7 mouse cellular contexts compared by ENCODE assay signal in the genomic region with DNA sequence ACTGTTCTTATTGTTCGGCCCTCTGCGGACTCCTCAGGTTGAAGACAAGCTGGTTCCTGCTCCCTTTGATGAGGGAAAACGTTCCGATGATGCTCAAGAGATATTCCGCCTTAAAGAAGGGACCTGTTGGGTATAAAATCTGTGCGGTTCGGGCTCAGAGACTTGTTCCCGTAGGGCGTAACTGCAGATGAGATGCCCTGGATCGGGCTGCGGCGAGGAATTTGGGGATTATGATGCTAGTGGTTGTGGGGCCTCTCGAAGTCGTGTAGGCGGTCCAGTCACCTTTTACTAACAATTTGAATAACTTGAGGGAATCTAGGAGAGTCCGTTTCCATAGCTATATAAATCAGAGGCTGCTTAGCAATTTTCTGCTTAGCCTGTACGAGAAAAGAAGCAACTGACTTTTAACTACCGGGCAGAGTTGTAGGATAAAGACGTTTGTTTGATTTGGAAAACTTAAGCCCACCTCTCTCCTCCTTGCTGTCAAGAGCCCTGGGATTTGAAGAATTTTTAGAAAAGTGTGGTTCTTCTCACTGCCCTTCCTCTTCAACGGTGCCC. TPM values are rescaled to one million over a fixed set of nuclear protein-coding genes. Genes with fewer than 3 reads are reported as not detected.
DNase-seq lines count a peak whose midpoint lies in the region; ATAC-seq and TF ChIP-seq lines count a peak whose summit lies in the region.

Gene Stx3 (minus strand): TSS at position 261 of the 558 bp plus-strand sequence.

- peak within 1 kb of the TSS; percentile 61 for H3K4me3 ChIP-seq in forebrain, embryonic 11.5 days (ENCODE audit: low read depth, low read length)
- H3K4me3 ChIP-seq in myocyte = peak within 1 kb of the TSS; percentile 39

- no peaks in the 10 kb centered on the region for H3K79me2 ChIP-seq in myocyte (ENCODE audit: control insufficient read depth, insufficient read depth)

- no peak within 1 kb of the TSS for H3ac ChIP-seq in myocyte (ENCODE audit: control insufficient read depth, insufficient read length)

- peaks cover 2% of the 10 kb centered on the region; the same call in 1 of the 2 replicates for H3K4me1 ChIP-seq in forebrain, embryonic 11.5 days (replicated peaks; ENCODE audit: control insufficient read depth, insufficient read depth, low read length)

- TF ChIP-seq POLR2A in myocyte (IDR thresholded peaks at IDR 0.05; ENCODE audit: insufficient read length, low read depth) = no peak

- peak within 1 kb of the TSS; percentile 49 for H3K9ac ChIP-seq in forebrain, embryonic 11.5 days (ENCODE audit: low read length)

- WGBS in forebrain, embryonic 11.5 days = under 1% methylated on average over 20 of the region's 20 CpGs

- no peaks in the 10 kb centered on the region for H3K36me3 ChIP-seq in forebrain, embryonic 11.5 days (ENCODE audit: control insufficient read depth, insufficient read depth, low read length)
- H3K36me3 ChIP-seq in myocyte (ENCODE audit: control insufficient read depth, insufficient read depth) = no peaks in the 10 kb centered on the region

- no peaks in the 10 kb centered on the region for H3K9me3 ChIP-seq in forebrain, embryonic 11.5 days (ENCODE audit: control insufficient read depth, low read length)

- intact Hi-C loops in left cerebral cortex, postnatal 10 days (cut with DNase I) = loop anchor here (5.0 kb wide), 1 partner anchor 93 kb away; the partner anchor contains the start of gene Patl1

- no peak for DNase-seq in layer of hippocampus, adult 18-20 months (ENCODE audit: low spot score in 2 of 2)
- DNase-seq in layer of hippocampus, adult 9-11 months = no peak
- no peak for DNase-seq in adrenal gland, postnatal 25 days
- peak; percentile 57 for DNase-seq in forebrain, embryonic 11.5 days (ENCODE audit: low spot score)
- no peak for DNase-seq in left cerebral cortex, postnatal 10 days (ENCODE audit: extremely low spot score in 1 of 2, low spot score in 2 of 2)
- no peak for DNase-seq in spleen, adult 12 weeks (ENCODE audit: low spot score)

- no peak within 1 kb of the TSS for H3K27ac ChIP-seq in forebrain, embryonic 11.5 days (ENCODE audit: low read depth, low read length)

- peak within 1 kb of the TSS; percentile 96 for H3K4me2 ChIP-seq in forebrain, embryonic 11.5 days (ENCODE audit: low read depth, low read length, severe bottlenecking)
- peak within 1 kb of the TSS; percentile 100 for H3K4me2 ChIP-seq in myocyte (ENCODE audit: low read depth)

- ATAC-seq in forebrain, embryonic 11.5 days (replicated peaks; ENCODE audit: low FRiP score) = peak; percentile 20

- peaks cover 16% of the 10 kb centered on the region for H3K27me3 ChIP-seq in forebrain, embryonic 11.5 days (ENCODE audit: control insufficient read depth, insufficient read depth, low read length)
- no peaks in the 10 kb centered on the region for H3K27me3 ChIP-seq in myocyte (ENCODE audit: control insufficient read depth, insufficient read depth, insufficient read length)

TF ChIP-seq in myocyte, 11 proteins besides CTCF, POLR2A, EP300 and RAD21:
- no peak for TF ChIP-seq USF1 (IDR thresholded peaks at IDR 0.05; ENCODE audit: low read depth)
- TF ChIP-seq E2F4 (IDR thresholded peaks at IDR 0.05; ENCODE audit: insufficient read depth) = no peak
- no peak for TF ChIP-seq MYOG (IDR thresholded peaks at IDR 0.05; ENCODE audit: control insufficient read depth in 1 of 3, insufficient read depth in 1 of 3, insufficient read length in 2 of 3, low read depth in 2 of 3)
- no peak for TF ChIP-seq TCF12 (IDR thresholded peaks at IDR 0.05; ENCODE audit: insufficient read depth, poor library complexity, severe bottlenecking)
- TF ChIP-seq POLR2AphosphoS2 (IDR thresholded peaks at IDR 0.05; ENCODE audit: insufficient read length, low read depth) = no peak
- no peak for TF ChIP-seq TCF3 (IDR thresholded peaks at IDR 0.05; ENCODE audit: insufficient read length, low read depth)
- no peak for TF ChIP-seq MYOD1 (IDR thresholded peaks at IDR 0.05; ENCODE audit: control insufficient read depth in 1 of 3, insufficient read length in 2 of 3, low read depth in 2 of 3)
- no peak for TF ChIP-seq SRF (IDR thresholded peaks at IDR 0.05; ENCODE audit: control insufficient read depth, insufficient read length, low read depth)
- no peak for TF ChIP-seq CEBPB (IDR thresholded peaks at IDR 0.05; ENCODE audit: insufficient read depth, poor library complexity, severe bottlenecking)
- no peak for TF ChIP-seq REST (IDR thresholded peaks at IDR 0.05; ENCODE audit: insufficient read depth, insufficient read length)
- no peak for TF ChIP-seq MAX (IDR thresholded peaks at IDR 0.05; ENCODE audit: low read depth)

RNA-seq across cellular contexts. Expression of gene Stx3, which starts in this region (rescaled TPM):
- 10 to 100 TPM; 28.2 to 30.0 TPM for total RNA-seq in layer of hippocampus, adult 18-20 months (2021)
- total RNA-seq in adrenal gland, postnatal 25 days (2021) = 11.0 and 12.8 TPM in 2 replicates
- 11.0 and 11.4 TPM in 2 replicates for polyA plus RNA-seq in forebrain, embryonic 11.5 days (2014; fragmentation: Nextera tagmentation; extraction: Ambion mirVana)
- total RNA-seq in left cerebral cortex, postnatal 10 days (2021) = 10 to 100 TPM; 17.7 to 17.8 TPM
- polyA plus RNA-seq in myocyte (2012; fragmentation: generic; extraction: Trizol) = 3.3 TPM
